In the genomic region with DNA sequence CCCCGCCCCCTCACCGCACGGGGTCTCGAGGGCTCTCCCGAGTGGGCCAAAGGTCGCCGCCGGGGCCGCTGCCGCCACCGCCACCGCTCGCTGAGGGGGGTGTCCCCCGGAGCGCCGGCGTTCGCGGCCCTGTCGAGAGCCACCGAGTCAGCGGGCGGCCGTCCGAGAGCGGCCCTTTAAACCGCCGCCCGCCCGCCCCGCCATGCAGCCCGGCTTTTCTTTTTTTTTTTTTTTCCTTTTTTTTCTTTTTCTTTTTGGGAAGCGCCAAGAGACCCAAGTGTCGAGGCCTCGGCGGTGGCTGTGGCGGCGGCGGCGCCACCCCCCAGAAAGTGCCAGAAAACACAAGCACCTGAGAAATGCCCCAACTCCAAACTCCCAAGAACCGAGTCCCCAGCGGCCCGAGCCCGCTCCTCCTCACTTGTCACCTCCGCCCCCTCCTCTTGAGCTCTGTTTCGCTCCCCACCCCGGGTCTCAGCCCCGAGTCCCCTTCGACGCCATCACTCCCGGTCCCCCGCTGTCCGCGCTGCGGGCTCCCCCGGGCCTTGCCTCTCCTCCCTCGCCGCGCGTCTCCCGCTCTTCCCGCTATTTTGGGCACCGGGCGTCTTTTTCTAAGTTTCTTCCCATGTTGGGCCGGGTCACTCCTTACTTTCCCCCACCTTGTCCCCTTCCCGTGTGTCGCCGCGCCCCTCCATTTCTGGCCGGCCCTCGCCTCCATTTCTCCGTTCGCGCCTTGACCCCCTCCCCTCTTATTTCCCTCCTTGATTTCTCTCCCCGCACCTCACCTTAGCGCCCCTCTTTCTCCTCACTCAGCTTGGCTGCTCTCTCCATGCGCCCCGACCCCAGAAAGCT, we compare ENCODE assay signal across 8 mouse cellular contexts. TPM values are rescaled to one million over a fixed set of nuclear protein-coding genes. Genes with fewer than 3 reads are reported as not detected.
DNase-seq lines count a peak whose midpoint lies in the region; ATAC-seq and TF ChIP-seq lines count a peak whose summit lies in the region.

No protein-coding gene starts in this region.

- peak overlapping the region; percentile 81 for H3K4me2 ChIP-seq in heart, embryonic 16.5 days (ENCODE audit: low read depth, low read length)
- H3K4me2 ChIP-seq in limb, embryonic 15.5 days: peak overlapping the region; percentile 77
- peak overlapping the region; percentile 70 for H3K4me2 ChIP-seq in neural tube, embryonic 11.5 days (ENCODE audit: low read depth)

- 0 out of 2 replicates have a peak, but pooled peaks cover 2% of the 10 kb centered on the region for H3K27me3 ChIP-seq in heart, embryonic 16.5 days (ENCODE audit: control insufficient read depth, insufficient read depth, low read length)
- H3K27me3 ChIP-seq in limb, embryonic 15.5 days: peaks cover 65% of the 10 kb centered on the region
- H3K27me3 ChIP-seq in neural tube, embryonic 11.5 days (ENCODE audit: control insufficient read depth, insufficient read depth, low read length): peaks cover 32% of the 10 kb centered on the region

- H3K36me3 ChIP-seq in heart, embryonic 16.5 days (ENCODE audit: control insufficient read depth, insufficient read depth): no peaks in the 10 kb centered on the region; the same call in 1 of the 2 replicates
- H3K36me3 ChIP-seq in limb, embryonic 15.5 days: no peaks in the 10 kb centered on the region
- no peaks in the 10 kb centered on the region for H3K36me3 ChIP-seq in neural tube, embryonic 11.5 days (ENCODE audit: control insufficient read depth, insufficient read depth, low read length)

- WGBS in heart, embryonic 16.5 days: 16% methylated on average over 70 of the region's 78 CpGs
- 22% methylated on average over 75 of the region's 78 CpGs for WGBS in limb, embryonic 15.5 days
- 13% methylated on average over 59 of the region's 78 CpGs for WGBS in neural tube, embryonic 11.5 days

- no peak for TF ChIP-seq CTCF in layer of hippocampus, adult 2 months (conservative IDR thresholded peaks at IDR 0.05)

- ATAC-seq in heart, embryonic 16.5 days (replicated peaks; ENCODE audit: extremely low read depth, insufficient read depth, low FRiP score): no peak
- ATAC-seq in limb, embryonic 15.5 days (ENCODE audit: insufficient number of reproducible peaks, low FRiP score, low TSS enrichment, low read depth): no peak
- peak; percentile 14; the same call in 1 of the 2 replicates for ATAC-seq in neural tube, embryonic 11.5 days (ENCODE audit: insufficient read depth, low FRiP score, low TSS enrichment)
- no peak for ATAC-seq in megakaryocyte-erythroid progenitor cell, adult 5-6 weeks (replicated peaks; ENCODE audit: low FRiP score, low TSS enrichment, poor library complexity, severe bottlenecking)
- ATAC-seq in monocyte, adult 5-6 weeks (replicated peaks; ENCODE audit: insufficient number of reproducible peaks, low FRiP score, low TSS enrichment, poor library complexity, severe bottlenecking): no peak

- no peaks in the 10 kb centered on the region for H3K4me1 ChIP-seq in heart, embryonic 16.5 days (ENCODE audit: control insufficient read depth, insufficient read depth, low read length)
- H3K4me1 ChIP-seq in limb, embryonic 15.5 days: peaks cover 6% of the 10 kb centered on the region
- no peaks in the 10 kb centered on the region for H3K4me1 ChIP-seq in neural tube, embryonic 11.5 days (ENCODE audit: control insufficient read depth, insufficient read depth, low read length)

- peak overlapping the region; percentile 46 for H3K4me3 ChIP-seq in layer of hippocampus, adult 2 months
- H3K4me3 ChIP-seq in heart, embryonic 16.5 days (ENCODE audit: low read length): peak overlapping the region; percentile 63
- H3K4me3 ChIP-seq in limb, embryonic 15.5 days: peak overlapping the region; percentile 51
- H3K4me3 ChIP-seq in neural tube, embryonic 11.5 days (ENCODE audit: low read depth, low read length): peak overlapping the region; percentile 46

- no peak for DNase-seq in layer of hippocampus, adult 2 months (ENCODE audit: low spot score in 2 of 2)
- DNase-seq in layer of hippocampus, postnatal 25 days (ENCODE audit: extremely low spot score in 1 of 2, low spot score in 1 of 2): no peak
- peak; percentile 7 to 41 for DNase-seq in cerebellum, adult 18-20 months
- peak; percentile 12 for DNase-seq in neural tube, embryonic 11.5 days (ENCODE audit: low spot score)

- peak overlapping the region; percentile 75 for H3K9ac ChIP-seq in heart, embryonic 16.5 days (ENCODE audit: low read length)
- H3K9ac ChIP-seq in limb, embryonic 15.5 days: peak overlapping the region; percentile 18; the same call in 1 of the 2 replicates
- no peak overlapping the region for H3K9ac ChIP-seq in neural tube, embryonic 11.5 days (ENCODE audit: low read length)

- H3K27ac ChIP-seq in layer of hippocampus, adult 2 months: no peak overlapping the region
- H3K27ac ChIP-seq in heart, embryonic 16.5 days (ENCODE audit: low read length): peak overlapping the region; percentile 77
- no peak overlapping the region for H3K27ac ChIP-seq in limb, embryonic 15.5 days
- H3K27ac ChIP-seq in neural tube, embryonic 11.5 days (ENCODE audit: low read depth, low read length): no peak overlapping the region

- no peaks in the 10 kb centered on the region; the same call in 1 of the 2 replicates for H3K9me3 ChIP-seq in heart, embryonic 16.5 days (replicated peaks; ENCODE audit: control insufficient read depth, low read length)
- no peaks in the 10 kb centered on the region for H3K9me3 ChIP-seq in limb, embryonic 15.5 days
- no peaks in the 10 kb centered on the region for H3K9me3 ChIP-seq in neural tube, embryonic 11.5 days (ENCODE audit: control insufficient read depth, low read length)

RNA-seq across cellular contexts. Expression of a gene that starts 0.7 kb away (rescaled TPM):
- total RNA-seq in layer of hippocampus, adult 2 months (2021): 100 to 1,000 TPM; 101 to 111 TPM
- total RNA-seq in layer of hippocampus, postnatal 25 days (2021): 100 to 1,000 TPM in 1 of 2 experiments, 10 to 100 TPM in 1; 63.2 to 137 TPM
- polyA plus RNA-seq in heart, embryonic 16.5 days (2015; fragmentation: Nextera tagmentation; extraction: Ambion mirVana): 204 and 223 TPM in 2 replicates
- polyA plus RNA-seq in limb, embryonic 15.5 days (2015; fragmentation: Nextera tagmentation; extraction: Ambion mirVana): 131 and 151 TPM in 2 replicates
- polyA plus RNA-seq in neural tube, embryonic 11.5 days (2014; fragmentation: Nextera tagmentation; extraction: Ambion mirVana): 145 and 153 TPM in 2 replicates
- total RNA-seq in megakaryocyte-erythroid progenitor cell, adult 5-6 weeks (2014; fragmentation: Nextera tagmentation): 10.3 and 17.6 TPM in 2 replicates
- total RNA-seq in megakaryocyte-erythroid progenitor cell, adult 5-6 weeks (2017): 20.5 and 24.5 TPM in 2 replicates
- total RNA-seq in monocyte, adult 5-6 weeks (2017): 306 to 448 TPM (median 317 TPM) in 3 replicates

Comparison
In these comparisons a context has a peak if more than half of its experiments do, and no peak if none do; other contexts are left out.
1. DNase-seq: peak in cerebellum, adult 18-20 months (2 of 2) and neural tube, embryonic 11.5 days (single experiment); none in layer of hippocampus, adult 2 months (0 of 2) and layer of hippocampus, postnatal 25 days (0 of 2).
2. Peak in every context shown above with its lines, with median percentiles within 50 percentile points of each other: H3K4me3 ChIP-seq and H3K4me2 ChIP-seq.